Mouse (Mus musculus): ENCODE data around the gene 1110065P20Rik. TPM values are rescaled to one million over a fixed set of nuclear protein-coding genes. Genes with fewer than 3 reads are reported as not detected.

The 1110065P20Rik gene
- polyA plus RNA-seq, 1 experiment from 2014 or later = 84.0 TPM

DNA sequence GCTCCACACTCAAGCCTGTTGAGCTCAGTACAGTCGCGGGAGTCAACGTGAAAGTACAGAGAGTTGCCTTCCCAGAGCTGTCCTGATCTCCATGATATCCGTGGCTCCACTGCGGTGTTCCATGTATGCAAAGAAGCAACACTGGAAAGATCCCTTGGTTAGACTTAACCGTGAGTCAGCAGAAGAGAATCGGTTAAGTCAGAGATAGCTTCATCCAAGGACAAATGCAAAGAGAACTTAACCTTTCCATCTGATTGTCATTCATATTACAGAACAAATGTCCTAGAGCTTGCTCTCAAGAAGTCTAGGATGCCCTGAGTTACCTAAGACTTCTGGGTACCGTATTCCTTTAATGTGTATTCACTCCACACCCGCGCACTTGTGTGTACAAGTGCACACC lies 18.2 kb downstream of the 1110065P20Rik start:
- Histone ChIP-seq H3K4me2 (replicated peaks) (no peak overlapping the region), H3K9ac (no peak overlapping the region), H3K9me3 (replicated peaks) (no peaks in the 10 kb centered on the region), H3K27me3 (no peaks in the 10 kb centered on the region), H3K36me3 (peaks cover 55% of the 10 kb centered on the region), H3K4me1 (no peaks in the 10 kb centered on the region), H3K27ac (no peak overlapping the region), H3K4me3 (no peak overlapping the region)
- no peak for ATAC-seq (ENCODE audit: low FRiP score)
- WGBS = 93% methylated on average over 10 of the region's 10 CpGs

DNA sequence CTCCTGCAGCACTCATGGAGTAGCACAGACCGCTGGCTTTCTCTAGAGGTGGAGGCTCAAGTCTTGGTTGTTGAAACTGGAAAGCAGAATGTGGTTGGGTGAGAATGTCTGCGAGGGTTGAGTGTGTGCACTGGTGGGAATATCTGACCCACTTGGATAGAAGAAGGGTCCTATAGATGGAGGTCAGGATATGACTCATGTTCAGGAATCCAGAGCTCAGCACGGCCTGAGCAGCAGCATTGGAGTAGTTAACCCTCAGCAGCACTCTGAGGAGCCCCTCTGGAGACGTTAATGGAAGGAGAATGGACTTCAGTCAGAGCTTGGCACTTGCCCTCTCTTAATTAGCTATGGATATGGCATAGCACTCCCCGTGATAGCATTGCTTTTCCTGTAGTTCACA lies 21.3 kb downstream of the 1110065P20Rik start:
- no peaks in the 10 kb centered on the region for H3K9me3 ChIP-seq (replicated peaks)
- H3K4me1 ChIP-seq = no peaks in the 10 kb centered on the region
- no peak overlapping the region for H3K4me3 ChIP-seq
- H3K36me3 ChIP-seq = peaks cover 71% of the 10 kb centered on the region
- ATAC-seq (ENCODE audit: low FRiP score) = no peak
- WGBS = 92% methylated on average over 5 of the region's 5 CpGs
- no peak overlapping the region for H3K4me2 ChIP-seq (replicated peaks)
- H3K9ac ChIP-seq = no peak overlapping the region
- no peaks in the 10 kb centered on the region for H3K27me3 ChIP-seq
- no peak overlapping the region for H3K27ac ChIP-seq

DNA sequence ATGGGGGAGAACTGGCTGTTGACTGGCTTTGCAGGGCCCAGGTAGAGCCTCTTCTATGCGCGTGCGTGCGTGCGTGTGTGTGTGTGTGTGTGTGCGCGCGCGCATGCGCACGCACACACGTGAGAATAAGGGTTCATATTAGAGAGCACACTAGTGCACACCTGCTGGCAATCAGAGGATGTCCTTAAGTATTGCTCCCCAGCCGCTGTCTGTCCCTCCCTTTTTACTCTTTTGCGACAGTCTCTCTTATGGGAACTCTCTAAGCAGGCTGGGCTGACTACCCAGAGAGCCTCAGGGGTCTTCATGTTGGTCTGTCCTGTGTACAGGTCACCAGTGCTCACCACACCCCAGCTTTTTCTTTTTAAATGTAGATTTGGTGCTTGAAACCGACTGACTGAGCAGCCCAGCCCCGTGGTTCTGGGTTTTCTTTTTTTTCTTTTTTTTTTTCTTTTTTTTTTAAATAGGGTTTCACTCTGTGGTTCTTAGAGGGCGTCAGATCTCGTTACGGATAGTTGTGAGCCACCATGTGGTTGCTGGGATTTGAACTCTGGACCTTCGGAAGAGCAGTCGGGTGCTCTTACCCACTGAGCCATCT lies 25.5 kb downstream of the 1110065P20Rik start:
- WGBS = 94% methylated on average over 21 of the region's 21 CpGs
- Histone ChIP-seq H3K27me3 (no peaks in the 10 kb centered on the region), H3K4me1 (no peaks in the 10 kb centered on the region), H3K36me3 (peaks cover 68% of the 10 kb centered on the region), H3K4me3 (no peak overlapping the region), H3K9ac (no peak overlapping the region), H3K27ac (no peak overlapping the region), H3K9me3 (replicated peaks) (no peaks in the 10 kb centered on the region), H3K4me2 (replicated peaks) (no peak overlapping the region)
- no peak for ATAC-seq (ENCODE audit: low FRiP score)

DNA sequence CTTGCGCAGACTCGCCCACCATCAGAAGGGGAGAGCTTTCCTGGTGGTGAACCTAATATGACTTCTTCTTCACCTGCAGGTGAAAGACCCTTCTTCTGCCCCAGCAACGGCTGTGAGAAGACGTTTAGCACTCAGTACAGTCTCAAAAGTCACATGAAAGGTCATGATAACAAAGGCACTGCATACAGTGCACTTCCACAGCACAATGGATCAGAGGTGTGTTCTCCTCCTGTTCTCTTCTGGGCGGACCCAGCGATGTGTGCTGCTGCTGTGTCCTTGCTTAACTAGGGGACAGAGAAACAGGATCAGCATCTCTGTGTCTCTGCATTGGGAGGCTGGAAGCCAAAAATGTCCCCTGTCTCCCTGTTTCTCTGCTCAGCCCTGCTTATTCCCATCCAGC lies 26.0 kb downstream of the 1110065P20Rik start:
- Histone ChIP-seq H3K27ac (no peak overlapping the region), H3K4me3 (no peak overlapping the region), H3K9ac (no peak overlapping the region), H3K4me1 (no peaks in the 10 kb centered on the region), H3K4me2 (replicated peaks) (no peak overlapping the region), H3K36me3 (peaks cover 68% of the 10 kb centered on the region), H3K27me3 (no peaks in the 10 kb centered on the region), H3K9me3 (replicated peaks) (no peaks in the 10 kb centered on the region)
- WGBS = 94% methylated on average over 6 of the region's 6 CpGs
- ATAC-seq (ENCODE audit: low FRiP score) = no peak

DNA sequence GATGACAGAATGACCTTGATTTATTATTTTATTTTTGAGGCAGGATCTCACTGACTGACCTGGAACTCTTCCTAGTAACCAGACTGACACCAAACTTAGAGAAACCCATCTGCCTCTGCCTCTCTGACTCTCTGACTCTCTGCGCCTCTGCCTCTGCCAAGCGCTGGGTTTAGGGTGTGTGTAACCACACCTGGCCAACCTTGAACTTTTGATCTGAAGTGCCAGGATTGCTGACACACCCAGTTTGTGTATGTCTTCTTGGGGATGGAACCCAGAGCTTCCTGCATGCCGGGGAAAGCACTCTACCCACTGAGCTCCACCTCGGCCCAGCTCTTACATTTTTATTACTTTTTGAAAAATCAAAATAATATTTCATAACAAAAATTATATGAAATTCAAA lies 32.2 kb downstream of the 1110065P20Rik start:
- Histone ChIP-seq H3K4me1 (peaks cover 9% of the 10 kb centered on the region), H3K4me2 (replicated peaks) (no peak overlapping the region), H3K9me3 (replicated peaks) (no peaks in the 10 kb centered on the region), H3K4me3 (no peak overlapping the region), H3K27me3 (no peaks in the 10 kb centered on the region), H3K36me3 (peaks cover 26% of the 10 kb centered on the region), H3K9ac (no peak overlapping the region), H3K27ac (no peak overlapping the region)
- no peak for ATAC-seq (ENCODE audit: low FRiP score)
- WGBS = 96% methylated on average over 4 of the region's 4 CpGs

DNA sequence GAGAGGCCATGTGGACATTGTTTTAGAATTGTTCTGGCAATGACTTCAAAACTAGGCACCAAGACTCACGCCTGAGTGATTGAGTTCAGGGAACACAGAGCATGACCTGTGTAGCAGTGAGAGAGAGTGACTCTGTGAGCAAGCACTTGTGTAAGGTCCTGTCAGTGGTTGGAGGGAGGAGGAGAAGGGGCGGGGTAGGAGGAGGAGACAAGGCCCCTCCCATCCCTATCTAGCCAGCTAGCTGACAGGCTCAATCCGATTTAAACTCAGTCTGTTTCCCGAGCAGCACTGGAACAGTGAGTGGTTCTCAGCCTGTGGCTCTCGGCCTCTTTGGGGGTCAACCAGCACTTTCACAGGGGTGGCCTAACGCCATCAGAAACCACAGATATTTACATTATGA lies 33.2 kb downstream of the 1110065P20Rik start:
- H3K4me2 ChIP-seq (replicated peaks) = no peak overlapping the region
- H3K36me3 ChIP-seq = peaks cover 16% of the 10 kb centered on the region
- no peak overlapping the region for H3K4me3 ChIP-seq
- H3K27me3 ChIP-seq = no peaks in the 10 kb centered on the region
- H3K9ac ChIP-seq = no peak overlapping the region
- no peak for ATAC-seq (ENCODE audit: low FRiP score)
- H3K27ac ChIP-seq = no peak overlapping the region
- H3K9me3 ChIP-seq (replicated peaks) = no peaks in the 10 kb centered on the region
- peaks cover 9% of the 10 kb centered on the region for H3K4me1 ChIP-seq
- 24% methylated on average over 6 of the region's 6 CpGs for WGBS

DNA sequence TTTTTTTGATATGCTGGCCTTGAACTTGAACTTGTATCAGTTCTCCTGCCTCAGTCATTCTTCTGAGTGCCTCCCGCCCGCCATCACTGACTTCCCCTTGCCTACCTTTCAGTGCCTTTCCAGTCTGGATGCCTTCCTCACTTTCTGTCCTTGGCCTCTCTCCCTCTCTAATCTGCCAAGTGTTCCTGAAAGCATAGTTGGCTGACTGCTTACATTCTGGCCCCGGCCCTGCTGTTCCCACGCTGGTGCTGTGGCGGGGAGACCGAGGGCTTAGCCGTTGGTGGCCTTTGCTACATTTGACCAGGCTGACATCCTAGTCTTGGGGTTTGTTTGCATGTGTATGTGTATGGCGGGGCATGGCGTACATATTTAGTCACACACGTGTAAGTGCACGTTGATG lies 35.1 kb downstream of the 1110065P20Rik start:
- ATAC-seq (ENCODE audit: low FRiP score) = no peak
- H3K27ac ChIP-seq = no peak overlapping the region
- no peak overlapping the region for H3K4me3 ChIP-seq
- H3K9ac ChIP-seq = no peak overlapping the region
- no peaks in the 10 kb centered on the region for H3K27me3 ChIP-seq
- peaks cover 20% of the 10 kb centered on the region for H3K4me1 ChIP-seq
- no peaks in the 10 kb centered on the region for H3K9me3 ChIP-seq (replicated peaks)
- no peak overlapping the region for H3K4me2 ChIP-seq (replicated peaks)
- 93% methylated on average over 11 of the region's 11 CpGs for WGBS
- H3K36me3 ChIP-seq = peaks cover 10% of the 10 kb centered on the region

DNA sequence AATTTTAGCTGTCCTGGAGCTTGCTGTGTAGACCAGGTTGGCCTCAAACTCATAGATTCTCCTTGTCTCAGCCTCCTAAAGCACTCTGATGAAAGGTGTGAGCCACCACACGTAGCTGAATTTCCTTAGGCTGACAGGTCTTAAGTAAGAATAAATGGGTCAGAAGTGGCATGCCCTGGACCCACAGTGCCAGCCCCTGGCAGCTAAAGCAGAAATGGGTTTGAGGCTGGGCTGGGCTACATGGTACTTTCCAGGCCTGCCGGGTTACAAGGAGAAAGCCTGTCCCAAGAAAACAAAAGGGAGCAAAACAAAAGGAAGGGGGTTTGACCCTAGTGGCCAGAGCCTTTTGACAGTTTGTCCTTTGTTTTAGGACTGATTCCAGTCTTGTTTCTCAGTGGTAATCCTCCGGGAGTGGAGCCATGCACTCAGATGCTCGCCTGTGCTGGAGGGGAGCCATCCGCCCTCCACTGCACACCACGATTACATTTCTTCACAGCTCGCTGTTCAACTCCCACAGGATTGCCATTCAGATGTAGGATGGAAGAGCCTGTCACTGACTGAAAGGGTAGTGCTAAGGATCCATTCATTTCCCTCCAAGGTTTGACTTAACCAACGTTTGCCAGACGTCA lies 39.5 kb downstream of the 1110065P20Rik start:
- no peak for ATAC-seq (ENCODE audit: low FRiP score)
- no peaks in the 10 kb centered on the region for H3K9me3 ChIP-seq (replicated peaks)
- 24% methylated on average over 9 of the region's 9 CpGs for WGBS
- peaks cover 20% of the 10 kb centered on the region for H3K36me3 ChIP-seq
- no peak overlapping the region; the same call in 1 of the 2 replicates for H3K9ac ChIP-seq
- H3K27me3 ChIP-seq = no peaks in the 10 kb centered on the region
- H3K4me1 ChIP-seq = peaks cover 17% of the 10 kb centered on the region
- H3K4me3 ChIP-seq = no peak overlapping the region
- H3K27ac ChIP-seq = no peak overlapping the region
- H3K4me2 ChIP-seq (replicated peaks) = no peak overlapping the region

DNA sequence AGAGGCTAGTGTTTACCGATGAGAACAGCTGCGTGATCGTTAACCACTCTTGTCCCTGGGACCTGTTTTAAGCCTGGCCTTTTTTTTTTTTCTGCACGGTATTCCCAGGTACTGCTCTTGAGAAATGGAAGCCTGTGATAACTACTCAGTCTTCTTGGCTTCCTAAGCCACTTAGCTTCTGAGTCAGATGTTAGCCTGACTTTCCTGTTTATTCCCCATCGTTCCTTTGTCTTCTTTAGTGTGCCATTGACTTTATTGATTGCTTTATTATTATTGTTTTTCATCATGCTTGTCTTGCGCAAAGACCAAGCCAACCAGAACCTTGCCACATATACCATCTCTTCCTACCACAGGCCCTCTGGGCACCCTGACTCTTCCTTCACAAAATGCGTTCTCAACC lies 40.9 kb downstream of the 1110065P20Rik start:
- no peak overlapping the region for H3K4me2 ChIP-seq (replicated peaks)
- H3K27ac ChIP-seq = no peak overlapping the region
- peaks cover 18% of the 10 kb centered on the region for H3K4me1 ChIP-seq
- H3K9me3 ChIP-seq (replicated peaks) = no peaks in the 10 kb centered on the region
- no peak overlapping the region for H3K9ac ChIP-seq
- no peak overlapping the region for H3K4me3 ChIP-seq
- no peak for ATAC-seq (ENCODE audit: low FRiP score)
- WGBS = 91% methylated on average over 7 of the region's 7 CpGs
- H3K36me3 ChIP-seq = peaks cover 32% of the 10 kb centered on the region
- no peaks in the 10 kb centered on the region for H3K27me3 ChIP-seq

DNA sequence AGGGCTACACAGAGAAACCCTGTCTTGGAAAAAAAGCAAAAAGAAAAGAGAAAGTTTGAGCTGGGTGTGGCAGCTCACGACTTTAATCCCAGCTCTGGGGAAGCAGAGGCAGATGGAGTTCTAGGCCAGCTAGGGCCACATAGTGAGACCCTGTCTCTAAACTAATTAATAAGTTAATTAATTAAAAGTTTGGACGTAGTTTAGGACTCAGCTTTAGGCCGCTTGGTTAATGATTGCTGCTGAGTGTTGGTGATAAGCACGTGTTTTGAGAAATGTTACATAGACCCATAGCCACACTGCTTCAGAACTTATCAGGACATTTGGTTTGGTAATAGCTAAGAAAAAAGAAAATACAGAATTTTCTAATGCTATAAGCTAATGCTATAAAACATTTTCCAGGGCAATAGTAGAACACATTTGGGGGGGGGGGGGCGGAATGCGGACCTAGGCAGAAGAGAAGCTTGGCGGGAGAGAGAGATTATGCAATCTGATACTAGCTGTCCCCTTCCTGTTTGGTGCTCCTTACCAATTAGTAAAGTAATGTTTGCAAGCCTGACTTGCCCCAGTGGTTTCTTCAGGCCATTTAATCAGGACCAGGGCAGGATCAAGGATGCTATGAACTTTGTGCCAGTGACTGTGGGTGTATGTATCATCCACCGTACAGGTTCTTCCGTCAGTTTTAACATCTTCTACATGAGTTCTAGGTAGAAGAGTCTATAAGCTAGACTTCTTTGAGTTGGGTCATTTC lies 41.7 kb downstream of the 1110065P20Rik start:
- Histone ChIP-seq H3K4me1 (peaks cover 18% of the 10 kb centered on the region), H3K36me3 (peaks cover 37% of the 10 kb centered on the region), H3K27ac (no peak overlapping the region), H3K27me3 (no peaks in the 10 kb centered on the region), H3K9ac (no peak overlapping the region), H3K4me3 (no peak overlapping the region), H3K4me2 (replicated peaks) (no peak overlapping the region), H3K9me3 (replicated peaks) (no peaks in the 10 kb centered on the region)
- ATAC-seq (ENCODE audit: low FRiP score) = no peak
- WGBS = 87% methylated on average over 9 of the region's 9 CpGs

DNA sequence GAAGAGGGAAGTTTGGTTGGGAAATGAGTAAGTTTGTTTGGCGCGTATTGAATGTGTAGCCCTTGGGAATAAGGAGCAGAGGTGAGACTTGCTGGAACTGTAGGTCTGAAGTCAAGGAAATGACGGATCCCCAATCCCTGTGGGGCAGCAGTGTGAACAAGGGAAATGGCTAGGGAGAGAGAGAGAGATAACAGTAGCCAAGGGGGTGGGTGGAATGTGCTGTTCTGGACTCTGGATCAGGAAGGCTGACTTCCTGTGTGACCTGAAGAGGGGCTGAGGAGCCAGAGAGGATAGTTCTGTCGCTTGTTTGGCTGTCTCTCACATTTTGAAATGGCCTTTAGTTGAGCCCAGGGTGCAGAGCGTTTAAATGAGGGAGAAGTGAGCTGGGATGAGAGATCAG lies 42.5 kb downstream of the 1110065P20Rik start:
- H3K36me3 ChIP-seq = peaks cover 37% of the 10 kb centered on the region
- no peak overlapping the region for H3K27ac ChIP-seq

DNA sequence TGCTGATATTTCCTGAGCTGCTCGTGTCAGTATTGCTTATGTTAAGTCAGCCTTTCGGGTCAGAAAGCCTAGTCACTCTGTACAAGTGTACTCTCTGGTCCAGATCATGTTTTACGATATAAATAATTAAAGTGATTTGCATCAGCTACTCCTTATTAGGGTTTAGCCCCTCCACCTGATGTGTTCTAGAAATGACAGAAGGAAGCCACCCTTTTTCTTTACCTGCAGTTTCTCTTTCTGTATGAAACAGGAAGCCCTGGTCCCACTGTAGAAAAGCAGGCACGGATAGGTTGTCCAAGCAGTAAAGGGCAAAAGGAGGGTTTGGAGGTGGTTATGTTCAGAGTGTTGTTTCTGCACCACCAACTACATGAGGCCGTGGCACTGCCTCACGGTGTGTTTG lies 47.6 kb downstream of the 1110065P20Rik start:
- peaks cover 21% of the 10 kb centered on the region for H3K4me1 ChIP-seq
- H3K9me3 ChIP-seq (replicated peaks) = no peaks in the 10 kb centered on the region
- no peaks in the 10 kb centered on the region for H3K27me3 ChIP-seq
- peak overlapping the region; percentile 86 for H3K9ac ChIP-seq
- H3K36me3 ChIP-seq = peaks cover 43% of the 10 kb centered on the region
- WGBS = 81% methylated on average over 6 of the region's 6 CpGs
- H3K4me2 ChIP-seq (replicated peaks) = peak overlapping the region; percentile 90
- no peak overlapping the region for H3K27ac ChIP-seq
- peak overlapping the region; percentile 84 for H3K4me3 ChIP-seq
- no peak for ATAC-seq (ENCODE audit: low FRiP score)

More for the DNA sequence above, 42.5 kb downstream of the 1110065P20Rik start:
- H3K9ac ChIP-seq = no peak overlapping the region
- WGBS = 88% methylated on average over 5 of the region's 5 CpGs
- H3K4me2 ChIP-seq (replicated peaks) = no peak overlapping the region
- ATAC-seq (ENCODE audit: low FRiP score) = no peak
- H3K4me1 ChIP-seq = peaks cover 21% of the 10 kb centered on the region
- no peaks in the 10 kb centered on the region for H3K27me3 ChIP-seq
- H3K4me3 ChIP-seq = no peak overlapping the region
- no peaks in the 10 kb centered on the region for H3K9me3 ChIP-seq (replicated peaks)
